Mouse (Mus musculus) liver, embryonic 14.5 days (tissue): ENCODE results near the gene Adam22. TPM values are rescaled to one million over a fixed set of nuclear protein-coding genes. Genes with fewer than 3 reads are reported as not detected.
"Not testable (repeated sequence)": the region's sequence is repeated elsewhere in the genome, so short reads cannot be mapped to it uniquely, and the experiment has no call there.

ENCODE experiments used
- ATAC-seq: fragments of 200-750 bp; cut with Nextera tagmentation; 2 replicates; pipeline ENCODE4 v1.8.0; 2017; ENCODE audit warnings: moderate number of reproducible peaks, mild to moderate bottlenecking, moderate library complexity; ENCODE audit not compliant: insufficient read depth
- DNase-seq, 3 experiments: peaks; one replicate each; pipeline ENCODE4 v3.0.0-alpha.2; 2012 to 2013; ENCODE audit warnings: low read depth in 3 of 3, low spot score in 3 of 3
- H3K27ac ChIP-seq: fragments of 300-500 bp; sonication (generic); 2 replicates; pipeline ENCODE4 v1.5.1; 2014; ENCODE audit warnings: moderate library complexity, mild to moderate bottlenecking, control low read depth, inconsistent platforms
- H3K27me3 ChIP-seq: fragments of 300-500 bp; sonication (generic); 2 replicates; pipeline ENCODE4 v1.6.1; 2014; ENCODE audit warnings: mild to moderate bottlenecking, low read length, moderate library complexity; ENCODE audit not compliant: control insufficient read depth, insufficient read depth
- H3K36me3 ChIP-seq: fragments of 300-500 bp; sonication (generic); replicated peaks from 2 replicates; pipeline ENCODE4 v1.6.1; 2014; ENCODE audit warnings: low read depth; ENCODE audit not compliant: control insufficient read depth, insufficient read depth
- H3K4me1 ChIP-seq, 2 experiments: fragments of 200-500 bp in 1 of 2; fragments of 300-500 bp in 1 of 2; sonication (generic) in 1 of 2; replicated peaks; 2 replicates each; pipeline ENCODE4 v1.6.1; 2012 to 2014; ENCODE audit warnings: antibody characterized with exemption in 1 of 2, inconsistent platforms in 1 of 2, low read length in 1 of 2; ENCODE audit not compliant: control insufficient read depth in 2 of 2, insufficient read depth in 2 of 2
- H3K4me2 ChIP-seq: fragments of 300-500 bp; sonication (generic); 2 replicates; pipeline ENCODE4 v1.6.1; 2014; ENCODE audit warnings: low read depth, mild to moderate bottlenecking, control low read depth, moderate library complexity
- H3K4me3 ChIP-seq, 2 experiments: fragments of 200-500 bp in 1 of 2; fragments of 300-500 bp in 1 of 2; sonication (generic) in 1 of 2; 2 replicates each; pipeline ENCODE4 v1.5.1; 2012 to 2014; ENCODE audit warnings: low read depth in 2 of 2, low read length in 2 of 2, mild to moderate bottlenecking in 2 of 2, control low read depth in 1 of 2, inconsistent platforms in 1 of 2, moderate library complexity in 1 of 2; ENCODE audit not compliant: insufficient read depth in 1 of 2
- H3K9ac ChIP-seq: fragments of 300-500 bp; sonication (generic); replicated peaks from 2 replicates; pipeline ENCODE4 v1.6.1; 2014; ENCODE audit warnings: mild to moderate bottlenecking, control low read depth, moderate library complexity
- H3K9me3 ChIP-seq: fragments of 300-500 bp; sonication (generic); 2 replicates; pipeline ENCODE4 v1.6.1; 2016; ENCODE audit warnings: low read length, mixed read lengths; ENCODE audit not compliant: control insufficient read depth
- CTCF ChIP-seq: IDR thresholded peaks from 2 replicates; pipeline ENCODE4 v1.5.1; 2016; ENCODE audit warnings: antibody characterized with exemption, low read depth, control low read depth
- EP300 ChIP-seq: IDR thresholded peaks from 2 replicates; pipeline ENCODE4 v1.6.1; 2016; ENCODE audit warnings: antibody characterized with exemption, low read depth
- WGBS: fragments of 180-500 bp; shearing (Covaris S2); extraction: QIAGEN DNeasy Blood & Tissue Kit; methylation state at CpG from one replicate; pipeline ENCODE4 v1.1.7; 2014; ENCODE audit not compliant: insufficient replicate concordance; 5-methylcytosine and 5-hydroxymethylcytosine counted together
- microRNA-seq: library from miRNA; unstranded; fragments of <30 nt; microRNA quantifications from one replicate; pipeline ENCODE4, GENCODE M21; 2016
- polyA plus RNA-seq, 2 experiments: library from polyadenylated mRNA; depleted of rRNA in 1 of 2; stranded (reverse) in 1 of 2; unstranded in 1 of 2; fragments of >200 nt; fragmentation: Nextera tagmentation in 1 of 2; extraction: Ambion mirVana in 1 of 2; gene quantifications; 2 replicates each; pipeline versions ENCODE4 v1.2.1 to v1.2.3; 2012 to 2014

Gene Adam22
- polyA plus RNA-seq, 2 experiments, result 0.13 to 0.25 TPM

GRCm38 (mm10) chr5:8056141-8057017 lies 311.6 kb downstream of the Adam22 start:
- peak overlapping the region; percentile 80 for H3K27ac ChIP-seq
- ATAC-seq, result peak; percentile 99
- H3K4me3 ChIP-seq, result peak overlapping the region; percentile 77 to 96
- under 1% methylated on average over 48 of the region's 60 CpGs for WGBS
- peak overlapping the region; percentile 99 for H3K9ac ChIP-seq
- peaks cover 8 to 18% of the 10 kb centered on the region in 2 experiments for H3K4me1 ChIP-seq
- peaks cover 11% of the 10 kb centered on the region for H3K36me3 ChIP-seq
- TF ChIP-seq CTCF (peak; percentile 31), EP300 (no peak)
- peak overlapping the region; percentile 86 for H3K4me2 ChIP-seq
- H3K9me3 ChIP-seq, result no peaks in the 10 kb centered on the region
- H3K27me3 ChIP-seq, result no peaks in the 10 kb centered on the region
- peak; percentile 51 to 60 (median 59) for DNase-seq

- peak; percentile 34; the same call in 1 of the 2 replicates for ATAC-seq
These were observed 312.2 kb downstream of the Adam22 start for GRCm38 (mm10) chr5:8055721-8056129.

GRCm38 (mm10) chr5:8053827-8054226 lies 314.1 kb downstream of the Adam22 start:
- ATAC-seq, result no peak

More at GRCm38 (mm10) chr5:8055721-8056129, 312.2 kb downstream of the Adam22 start:
- H3K27ac ChIP-seq, result peak overlapping the region; percentile 80
- H3K9ac ChIP-seq, result peak overlapping the region; percentile 99
- DNase-seq, result peak in 1 of 3 experiments; percentile 1
- peak overlapping the region; percentile 86 for H3K4me2 ChIP-seq
- WGBS, result 29% methylated on average over 8 of the region's 8 CpGs
- no peaks in the 10 kb centered on the region for H3K27me3 ChIP-seq
- peak overlapping the region; percentile 77 to 96 for H3K4me3 ChIP-seq
- no peaks in the 10 kb centered on the region for H3K9me3 ChIP-seq
- peaks cover 7% of the 10 kb centered on the region for H3K36me3 ChIP-seq
- H3K4me1 ChIP-seq, result peaks cover 8 to 19% of the 10 kb centered on the region in 2 experiments
- TF ChIP-seq CTCF (no peak), EP300 (no peak)

GRCm38 (mm10) chr5:8045855-8046254 lies 322.1 kb downstream of the Adam22 start, which contains the start of gene Sri:
Gene Sri (plus strand): TSS chr5:8046078.
- H3K4me2 ChIP-seq, result no peak within 1 kb of the TSS
- H3K27ac ChIP-seq, result no peak within 1 kb of the TSS
- no peaks in the 10 kb centered on the region for H3K36me3 ChIP-seq
- H3K4me3 ChIP-seq, result no peak within 1 kb of the TSS
- H3K9ac ChIP-seq, result no peak within 1 kb of the TSS
- TF ChIP-seq EP300 (no peak), CTCF (no peak)
- no peak for DNase-seq
- H3K4me1 ChIP-seq, result no peaks in the 10 kb centered on the region; a peak in 2 of 4 replicates
- ATAC-seq, result no peak
- WGBS, result 65% methylated on average over 6 of the region's 6 CpGs
- no peaks in the 10 kb centered on the region for H3K9me3 ChIP-seq
- no peaks in the 10 kb centered on the region for H3K27me3 ChIP-seq

More at GRCm38 (mm10) chr5:8053827-8054226, 314.1 kb downstream of the Adam22 start:
- DNase-seq, result no peak
- Histone ChIP-seq H3K4me2 (no peak overlapping the region), H3K4me1 (peaks cover 8 to 19% of the 10 kb centered on the region in 2 experiments), H3K9ac (no peak overlapping the region), H3K4me3 (no peak overlapping the region), H3K27me3 (no peaks in the 10 kb centered on the region), H3K27ac (no peak overlapping the region), H3K36me3 (peaks cover 2% of the 10 kb centered on the region; the same call in 1 of the 2 replicates), H3K9me3 (no peaks in the 10 kb centered on the region)
- TF ChIP-seq CTCF, result no peak
- no peak for TF ChIP-seq EP300
- WGBS, result 68% methylated on average over 4 of the region's 4 CpGs

- not testable (repeated sequence) for H3K9ac ChIP-seq, H3K4me3 ChIP-seq, H3K36me3 ChIP-seq, H3K27ac ChIP-seq, H3K27me3 ChIP-seq, DNase-seq, H3K9me3 ChIP-seq, ATAC-seq, H3K4me2 ChIP-seq, H3K4me1 ChIP-seq
- 72% methylated on average over 6 of the region's 6 CpGs for WGBS
These were observed 333.4 kb downstream of the Adam22 start for GRCm38 (mm10) chr5:8034596-8034995.

Small RNAs within 50 kb of the gene (microRNA-seq; reads per million reads assigned to microRNA genes)
- not detected for gene Gm24196

Other genes with a start within 250 kb of the Adam22 start
- 13.6 and 24.8 TPM in 2 replicates for gene Dbf4, start 54.6 kb upstream of the Adam22 start, polyA plus RNA-seq (2012; rRNA removed)
- 32.9 and 34.4 TPM in 2 replicates for gene Dbf4, start 54.6 kb upstream of the Adam22 start, polyA plus RNA-seq (2014; fragmentation: Nextera tagmentation; extraction: Ambion mirVana)
- gene Slc25a40, start 54.7 kb upstream of the Adam22 start, polyA plus RNA-seq (2012; rRNA removed), result 2.2 and 3.4 TPM in 2 replicates
- gene Slc25a40, start 54.7 kb upstream of the Adam22 start, polyA plus RNA-seq (2014; fragmentation: Nextera tagmentation; extraction: Ambion mirVana), result 3.7 and 4.2 TPM in 2 replicates